Mouse (Mus musculus) heart, postnatal 25 days (tissue): Measurements from ENCODE around the gene Nfatc2. TPM values are rescaled to one million over a fixed set of nuclear protein-coding genes. Genes with fewer than 3 reads are reported as not detected.

ENCODE experiments used
- DNase-seq: peaks from one replicate; pipeline ENCODE4 v3.0.0; 2022; ENCODE audit warnings: low spot score
- intact Hi-C: fragments of 180-260 bp; cut with DNase I; formaldehyde crosslinking; loops from one replicate; pipeline ENCODE4 v1.15.1; 2025
- total RNA-seq, 2 experiments: library from RNA; stranded (reverse); gene quantifications; 2 replicates each; pipeline ENCODE4 v1.2.3; 2021

The Nfatc2 gene
- total RNA-seq = 10 to 100 TPM; 16.7 to 20.8 TPM

- DNase-seq = peak; percentile 89
- intact Hi-C loops = loop anchor here (2.0 kb wide), 1 partner anchor 27 kb away; no protein-coding TSS in a partner anchor
These were observed at the start of gene Nfatc2 for GRCm38 (mm10) chr2:168601491-168602386. Nfatc2 (minus strand) TSS chr2:168601657.

GRCm38 (mm10) chr2:168648171-168648570 lies 46.7 kb upstream of the Nfatc2 start:
- no peak for DNase-seq
- intact Hi-C loops = no loop called here

GRCm38 (mm10) chr2:168644855-168645254 lies 43.4 kb upstream of the Nfatc2 start:
- intact Hi-C loops = no loop called here
- no peak for DNase-seq

- intact Hi-C loops = no loop called here
- no peak for DNase-seq
These were observed 42.2 kb upstream of the Nfatc2 start for GRCm38 (mm10) chr2:168643524-168644177.

GRCm38 (mm10) chr2:168642187-168642586 lies 40.7 kb upstream of the Nfatc2 start:
- intact Hi-C loops = no loop called here
- no peak for DNase-seq

- intact Hi-C loops = no loop called here
- DNase-seq = no peak
These were observed 39.0 kb upstream of the Nfatc2 start for GRCm38 (mm10) chr2:168640460-168640859.

- intact Hi-C loops = no loop called here
- no peak for DNase-seq
These were observed 33.4 kb upstream of the Nfatc2 start for GRCm38 (mm10) chr2:168634881-168635280.

GRCm38 (mm10) chr2:168633301-168633816 lies 31.9 kb upstream of the Nfatc2 start:
- DNase-seq = no peak
- intact Hi-C loops = no loop called here

GRCm38 (mm10) chr2:168632543-168632942 lies 31.1 kb upstream of the Nfatc2 start:
- intact Hi-C loops = no loop called here
- DNase-seq = no peak

- intact Hi-C loops = loop anchor here (1.0 to 5.0 kb wide), 3 partner anchors 26 to 376 kb away; no protein-coding TSS in a partner anchor
- peak; percentile 55 for DNase-seq
These were observed 27.3 kb upstream of the Nfatc2 start for GRCm38 (mm10) chr2:168628787-168629186.

GRCm38 (mm10) chr2:168627829-168628770 lies 26.6 kb upstream of the Nfatc2 start:
- intact Hi-C loops = loop anchor here (1.0 to 5.0 kb wide), 3 partner anchors 25 to 376 kb away; no protein-coding TSS in a partner anchor
- DNase-seq = no peak

GRCm38 (mm10) chr2:168626385-168626784 lies 24.9 kb upstream of the Nfatc2 start:
- intact Hi-C loops = loop anchor here (5.0 kb wide), 1 partner anchor 374 kb away; no protein-coding TSS in a partner anchor
- no peak for DNase-seq

GRCm38 (mm10) chr2:168625091-168625490 lies 23.6 kb upstream of the Nfatc2 start:
- no peak for DNase-seq
- intact Hi-C loops = loop anchor here (5.0 kb wide), 1 partner anchor 373 kb away; no protein-coding TSS in a partner anchor

GRCm38 (mm10) chr2:168621111-168621802 lies 19.8 kb upstream of the Nfatc2 start:
- DNase-seq = no peak
- intact Hi-C loops = no loop called here

- intact Hi-C loops = no loop called here
- no peak for DNase-seq
These were observed 16.8 kb upstream of the Nfatc2 start for GRCm38 (mm10) chr2:168618205-168618717.

- intact Hi-C loops = no loop called here
- no peak for DNase-seq
These were observed 13.7 kb upstream of the Nfatc2 start for GRCm38 (mm10) chr2:168615160-168615559.

GRCm38 (mm10) chr2:168614170-168614872 lies 12.9 kb upstream of the Nfatc2 start:
- intact Hi-C loops = no loop called here
- DNase-seq = no peak
